Mouse (Mus musculus): ENCODE results near the gene Vezf1.
"Not testable (repeated sequence)": the region's sequence is repeated elsewhere in the genome, so short reads cannot be mapped to it uniquely, and the experiment has no call there.

The Vezf1 gene

DNA sequence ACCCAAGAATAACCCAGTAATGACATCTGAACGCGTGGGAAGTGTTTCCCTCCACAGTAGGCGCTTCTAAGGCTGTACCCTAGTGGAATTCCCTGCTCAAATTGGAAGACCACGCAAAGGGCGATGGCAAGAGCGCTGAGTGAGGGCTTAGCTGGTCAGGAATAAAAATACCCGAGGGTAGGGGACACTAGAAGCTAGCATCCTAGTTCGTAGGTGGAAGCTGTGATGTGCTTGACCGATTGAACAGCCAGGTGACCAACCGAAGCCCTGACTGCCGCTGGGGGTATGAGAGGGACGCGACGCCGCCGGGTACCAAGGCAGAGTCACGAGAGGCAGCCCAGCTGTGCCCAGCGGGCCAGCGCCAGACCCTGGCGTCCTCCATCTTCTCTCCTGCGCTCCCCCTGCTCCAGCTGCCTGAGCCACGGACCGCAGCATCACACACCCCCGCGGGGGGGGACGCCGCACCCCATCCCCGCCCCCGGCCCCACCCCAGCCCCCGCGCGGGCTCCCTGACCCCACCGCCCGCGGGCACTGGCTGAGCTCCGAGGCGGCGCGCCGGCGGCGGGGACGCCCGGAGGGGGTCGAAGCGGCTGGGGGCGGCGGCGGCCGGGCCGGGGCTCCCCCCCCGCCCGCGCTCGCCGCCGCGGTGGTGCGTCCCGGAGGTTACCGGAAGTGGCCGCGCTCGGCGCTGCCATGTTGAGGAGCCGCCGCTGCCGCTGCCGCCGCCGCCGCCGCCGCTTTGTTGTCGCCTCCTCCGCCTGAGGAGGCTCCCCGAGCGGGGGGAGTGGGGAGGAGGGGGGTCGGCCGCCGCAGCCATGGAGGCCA, at the start of gene Vezf1:
Vezf1 (plus strand) TSS at position 694 of the 825 bp plus-strand sequence.
- peak; percentile 73 for DNase-seq

GRCm38 (mm10) chr11:88023933-88024332, 44.1 kb upstream of the Vezf1 start:
- DNase-seq, result no peak

- DNase-seq, result no peak
These were observed 40.6 kb upstream of the Vezf1 start for GRCm38 (mm10) chr11:88027391-88028035.

- no peak for DNase-seq
These were observed 39.8 kb upstream of the Vezf1 start for GRCm38 (mm10) chr11:88028193-88028684.

- DNase-seq, result no peak
These were observed 37.9 kb upstream of the Vezf1 start for GRCm38 (mm10) chr11:88030219-88030618.

GRCm38 (mm10) chr11:88030836-88031235, 37.2 kb upstream of the Vezf1 start:
- no peak for DNase-seq

DNA sequence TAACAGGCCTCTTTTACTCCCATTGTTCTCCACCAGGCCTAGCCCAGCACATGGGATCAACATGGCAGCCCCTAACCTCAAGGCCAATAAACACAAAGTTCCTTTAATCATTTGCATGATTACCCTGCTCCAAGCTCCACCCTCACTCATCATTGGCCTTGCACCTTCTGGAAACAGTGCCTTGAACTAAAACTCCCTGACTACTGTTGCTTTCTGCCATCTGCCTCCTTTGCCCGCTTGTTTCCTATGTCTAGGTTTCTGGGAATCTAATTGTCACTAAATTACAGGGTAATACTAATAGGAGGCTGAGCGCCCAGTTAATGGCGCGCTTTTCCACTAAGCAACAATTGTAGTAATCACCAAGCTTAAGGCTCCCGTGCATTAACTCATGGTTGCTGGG, 36.3 kb upstream of the Vezf1 start:
- no peak for DNase-seq

DNA sequence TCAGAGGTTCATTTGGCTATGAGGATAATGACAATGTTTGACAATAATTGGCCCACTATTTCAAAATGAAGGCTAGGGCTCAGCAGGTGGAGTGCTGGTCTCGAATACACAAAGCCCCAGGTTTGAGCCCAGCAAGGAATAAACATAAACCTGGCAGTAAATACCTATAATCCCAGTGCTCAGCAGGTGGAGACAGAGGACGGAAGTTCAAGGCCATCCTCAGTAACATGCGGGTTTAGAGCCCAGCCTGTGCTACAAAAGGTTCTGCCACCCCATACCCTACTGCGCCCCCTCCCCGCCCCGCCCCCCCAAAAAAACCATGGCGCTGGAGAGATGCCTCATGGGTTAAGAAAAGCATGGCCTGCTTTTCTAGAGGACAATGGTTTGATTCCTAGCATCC, 32.1 kb upstream of the Vezf1 start:
- DNase-seq, result no peak

GRCm38 (mm10) chr11:88036761-88037251, 31.3 kb upstream of the Vezf1 start:
- DNase-seq, result no peak

DNA sequence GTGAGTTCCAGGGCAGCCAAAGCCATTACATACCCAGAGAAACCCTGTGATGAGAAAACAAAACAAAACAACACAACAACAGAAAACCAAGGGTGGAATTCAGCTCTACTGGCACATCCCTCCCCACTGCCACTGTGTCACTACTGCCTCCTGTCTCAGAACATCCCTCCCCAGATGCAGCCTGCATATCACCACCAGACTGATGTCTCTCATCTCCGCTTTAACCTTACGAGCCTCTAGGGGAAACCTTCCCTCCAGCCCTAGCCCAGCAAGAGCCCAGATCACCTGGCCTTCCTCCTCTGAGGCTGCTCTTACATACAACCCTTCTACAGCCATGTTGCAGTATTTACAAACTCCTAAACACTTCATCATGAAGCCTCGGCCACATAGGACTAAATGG, 30.7 kb upstream of the Vezf1 start:
- no peak for DNase-seq

DNA sequence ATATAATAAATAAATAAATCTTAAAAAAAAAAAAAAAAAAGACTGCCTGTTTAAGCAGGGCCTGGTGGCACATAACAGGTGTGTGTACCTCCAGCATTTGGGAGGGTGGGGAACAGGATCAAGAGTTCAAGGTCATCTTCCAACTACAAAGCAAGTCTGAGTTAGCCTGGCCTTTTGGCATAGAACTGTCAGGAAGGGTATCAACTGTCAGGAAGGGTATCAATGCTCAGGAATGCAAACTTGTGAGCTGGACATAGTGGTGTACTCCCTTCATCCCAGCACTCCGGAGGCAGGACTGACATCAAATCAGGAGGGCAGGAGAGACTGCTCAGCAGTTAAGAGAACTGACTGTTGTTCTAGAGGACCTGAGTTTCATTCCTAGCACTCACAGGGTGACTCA, 29.0 kb upstream of the Vezf1 start:
- no peak for DNase-seq

GRCm38 (mm10) chr11:88044314-88044713, 23.8 kb upstream of the Vezf1 start:
- no peak for DNase-seq

- DNase-seq, result not testable (repeated sequence)
These were observed 22.9 kb upstream of the Vezf1 start for GRCm38 (mm10) chr11:88045159-88045558.

GRCm38 (mm10) chr11:88045878-88046277, 22.2 kb upstream of the Vezf1 start:
- no peak for DNase-seq

DNA sequence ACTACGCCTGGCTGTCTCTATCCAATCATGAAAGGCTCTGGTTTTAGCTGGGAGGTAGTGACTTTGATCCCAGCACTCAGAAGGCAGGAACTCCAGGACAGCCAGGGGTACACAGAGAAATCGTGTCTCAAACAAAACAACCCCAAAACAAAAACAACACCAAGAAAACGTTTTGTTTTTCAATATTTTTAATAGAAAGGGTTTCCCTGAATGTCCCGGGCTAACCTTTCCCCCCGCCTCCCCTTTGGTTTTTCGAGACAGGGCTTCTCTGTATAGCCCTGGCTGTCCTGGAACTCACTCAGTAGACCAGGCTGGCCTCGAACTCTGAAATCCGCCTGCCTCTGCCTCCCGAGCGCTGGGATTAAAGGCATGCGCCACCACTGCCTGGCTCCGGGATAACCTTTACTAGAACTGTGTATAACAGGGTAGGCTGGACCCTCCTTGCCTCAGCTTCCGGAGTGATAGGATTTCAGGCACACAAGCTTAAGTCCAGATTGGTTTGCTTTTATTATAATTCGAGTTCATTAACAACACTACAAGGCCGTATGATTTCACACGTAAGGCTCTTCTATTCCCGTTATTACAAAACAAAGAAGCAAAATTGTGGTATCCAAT, 21.6 kb upstream of the Vezf1 start:
- peak; percentile 39 for DNase-seq

GRCm38 (mm10) chr11:88046944-88047794, 20.9 kb upstream of the Vezf1 start, which contains the start of gene Srsf1:
TSS of gene Srsf1 (plus strand) at chr11:88047373.
- DNase-seq, result peak; percentile 98

- DNase-seq, result peak; percentile 69
These were observed 20.1 kb upstream of the Vezf1 start for GRCm38 (mm10) chr11:88047871-88048531.

DNA sequence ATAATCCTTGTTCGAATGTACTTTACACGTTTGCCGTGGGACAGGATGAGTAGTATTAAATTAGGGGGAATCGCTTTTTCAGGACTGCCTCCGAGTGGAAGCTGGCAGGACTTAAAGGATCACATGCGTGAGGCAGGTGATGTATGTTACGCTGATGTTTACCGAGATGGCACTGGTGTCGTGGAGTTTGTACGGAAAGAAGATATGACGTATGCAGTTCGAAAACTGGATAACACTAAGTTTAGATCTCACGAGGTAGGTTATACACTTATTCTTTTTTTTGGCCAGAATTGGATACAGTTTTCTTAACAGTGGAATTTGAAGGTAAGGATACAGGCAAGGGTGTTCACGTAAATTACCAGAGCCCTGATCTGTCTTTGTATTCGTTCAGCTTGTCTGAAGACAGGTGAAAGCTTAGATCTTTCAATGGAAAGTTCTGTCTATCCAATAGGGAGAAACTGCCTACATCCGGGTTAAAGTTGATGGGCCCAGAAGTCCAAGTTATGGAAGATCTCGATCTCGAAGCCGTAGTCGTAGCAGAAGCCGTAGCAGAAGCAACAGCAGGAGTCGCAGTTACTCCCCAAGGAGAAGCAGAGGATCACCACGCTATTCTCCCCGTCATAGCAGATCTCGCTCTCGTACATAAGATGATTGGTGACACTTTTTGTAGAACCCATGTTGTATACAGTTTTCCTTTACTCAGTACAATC, 19.0 kb upstream of the Vezf1 start:
- no peak for DNase-seq

DNA sequence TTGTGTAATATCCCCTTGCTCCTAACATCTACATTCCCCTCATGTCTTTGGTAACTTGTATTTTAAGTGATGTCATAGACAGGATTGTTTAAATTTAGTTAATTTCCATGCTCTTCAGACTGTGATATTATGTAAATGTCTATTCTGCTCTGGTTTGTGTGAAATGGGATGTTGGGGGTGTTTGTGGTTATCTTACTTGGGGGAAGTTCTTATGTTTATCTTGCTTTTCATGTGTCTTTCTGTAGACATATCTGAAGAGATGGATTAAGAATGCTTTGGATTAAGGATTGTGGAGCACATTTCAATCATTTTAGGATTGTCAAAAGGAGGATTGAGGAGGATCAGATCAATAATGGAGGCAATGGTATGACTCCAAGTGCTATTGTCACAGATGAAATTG, 18.3 kb upstream of the Vezf1 start:
- DNase-seq, result no peak

- no peak for DNase-seq
These were observed 15.4 kb upstream of the Vezf1 start for GRCm38 (mm10) chr11:88052638-88053037.

DNA sequence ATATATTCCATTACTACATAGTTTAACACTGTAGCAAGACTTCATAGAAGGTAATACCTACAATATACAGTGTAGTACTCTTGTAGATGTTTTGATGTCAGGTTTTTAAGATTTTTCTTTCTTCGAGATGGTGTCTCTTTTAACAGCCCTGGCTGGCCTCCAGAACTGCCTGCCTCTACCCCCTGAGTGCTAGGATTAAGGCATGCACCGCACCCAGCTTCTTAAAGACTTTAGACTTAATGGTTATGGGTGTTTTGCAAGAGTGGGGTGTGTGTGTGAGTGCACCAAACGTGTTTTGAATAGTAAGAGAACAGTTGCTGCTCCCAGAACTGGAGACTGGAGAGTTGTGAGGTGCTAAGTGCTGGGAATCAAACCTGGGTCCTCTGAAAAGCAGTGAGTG, 14.3 kb upstream of the Vezf1 start:
- no peak for DNase-seq

Measured in cerebellum, adult 8-10 months (tissue).